Mouse (Mus musculus) regulatory T cell (primary cell): Measurements from ENCODE around the gene Gadd45b.

ENCODE experiments used
- in situ Hi-C: fragments of 300-600 bp; cut with MboI, MseI; formaldehyde crosslinking; loops from one replicate; pipeline ENCODE4 v1.15.1; 2025; ENCODE audit warnings: high pct_unique_total_duplicates

Gadd45b gene

GRCm38 (mm10) chr10:80909375-80910162, 20.3 kb upstream of the Gadd45b start:
- in situ Hi-C loops = no loop called here

DNA sequence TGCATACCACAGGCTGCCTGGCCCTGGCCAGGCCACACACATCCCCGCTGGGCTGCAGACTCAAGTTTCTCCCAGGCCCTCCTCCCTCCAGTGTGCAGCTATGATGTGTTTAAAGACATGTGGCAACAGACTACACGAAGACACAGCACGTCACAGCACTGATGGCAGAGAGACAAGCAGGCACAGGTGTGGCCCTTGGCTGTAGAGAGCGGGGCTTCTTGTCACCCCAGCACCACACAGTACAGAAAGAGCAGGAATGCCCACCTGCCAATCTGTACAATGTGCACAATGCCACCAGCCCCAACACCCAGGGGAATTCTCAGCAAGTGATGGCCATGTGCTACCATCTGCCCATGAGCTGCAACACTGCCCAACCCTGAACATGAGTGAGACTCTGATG, 18.5 kb upstream of the Gadd45b start:
- in situ Hi-C loops = no loop called here

- in situ Hi-C loops = no loop called here
These were observed 18.0 kb upstream of the Gadd45b start for GRCm38 (mm10) chr10:80911891-80912290.

DNA sequence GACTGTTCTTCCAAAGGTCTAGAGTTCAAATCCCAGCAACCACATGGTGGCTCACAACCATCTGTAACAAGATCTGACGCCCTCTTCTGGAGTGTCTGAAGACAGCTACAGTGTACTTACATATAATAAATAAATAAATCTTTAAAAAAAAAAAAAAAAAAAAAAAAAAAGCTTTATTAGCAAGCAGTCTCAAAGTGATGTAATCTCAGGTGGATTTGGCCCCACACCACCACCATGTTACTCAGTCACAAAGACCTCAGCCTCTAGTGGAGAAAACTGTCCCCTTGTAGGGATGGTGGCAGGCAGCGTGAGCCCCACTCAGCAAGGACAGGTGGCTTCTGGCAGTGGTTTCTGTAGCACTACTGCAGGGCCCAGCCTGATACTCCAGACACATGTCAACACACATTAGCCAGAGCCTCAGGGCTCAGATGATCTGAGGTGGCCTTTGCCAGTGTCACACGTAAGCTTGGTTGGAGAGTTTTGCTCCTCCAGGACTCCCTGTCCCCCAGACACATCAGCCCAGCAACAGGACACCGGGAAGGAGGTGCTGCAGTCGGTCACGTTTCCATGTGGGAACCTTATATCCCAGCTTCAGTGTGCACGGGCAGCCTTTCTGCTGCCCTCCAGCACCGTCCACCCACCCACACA, 16.4 kb upstream of the Gadd45b start:
- in situ Hi-C loops = no loop called here

GRCm38 (mm10) chr10:80914253-80914656, 15.6 kb upstream of the Gadd45b start:
- in situ Hi-C loops = no loop called here

DNA sequence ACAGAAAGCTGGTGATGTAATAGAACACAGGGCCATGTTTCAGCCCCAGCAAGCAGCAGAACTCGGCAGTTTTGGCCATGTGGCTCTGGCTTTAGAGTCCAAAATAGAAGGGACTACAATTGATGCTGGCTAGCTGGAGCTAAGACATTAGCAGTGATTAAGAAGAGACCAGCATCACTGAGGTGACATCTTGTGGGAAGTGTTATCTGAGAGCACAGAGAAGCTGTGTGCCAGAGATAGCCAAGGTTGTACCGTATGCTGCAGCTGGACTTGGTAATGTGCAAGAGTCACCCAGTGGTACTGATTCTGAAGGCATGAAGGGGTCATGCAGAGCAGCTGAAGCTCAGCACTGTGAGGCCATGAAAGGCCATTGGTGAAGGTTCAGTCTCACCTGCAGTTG, 14.6 kb upstream of the Gadd45b start:
- in situ Hi-C loops = no loop called here

DNA sequence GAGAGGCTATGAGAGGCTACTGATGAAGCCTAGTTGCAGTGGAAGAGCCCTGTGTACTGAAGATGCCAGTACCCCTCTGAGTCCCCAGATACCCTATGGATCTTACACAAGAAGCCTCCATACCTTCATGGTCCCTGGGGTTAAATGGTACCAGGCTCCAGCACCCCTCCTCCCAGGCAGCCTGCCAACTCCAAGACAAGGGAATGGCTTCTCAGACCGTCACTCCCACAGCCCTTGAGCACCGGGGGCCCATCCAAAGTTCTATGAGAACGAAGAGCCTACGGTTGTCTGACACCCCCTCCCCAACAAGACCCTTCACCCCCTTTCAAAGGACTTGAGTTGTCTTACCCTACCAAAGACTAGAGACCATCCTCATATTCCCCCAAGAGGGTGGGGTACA, 14.1 kb upstream of the Gadd45b start:
- in situ Hi-C loops = no loop called here

DNA sequence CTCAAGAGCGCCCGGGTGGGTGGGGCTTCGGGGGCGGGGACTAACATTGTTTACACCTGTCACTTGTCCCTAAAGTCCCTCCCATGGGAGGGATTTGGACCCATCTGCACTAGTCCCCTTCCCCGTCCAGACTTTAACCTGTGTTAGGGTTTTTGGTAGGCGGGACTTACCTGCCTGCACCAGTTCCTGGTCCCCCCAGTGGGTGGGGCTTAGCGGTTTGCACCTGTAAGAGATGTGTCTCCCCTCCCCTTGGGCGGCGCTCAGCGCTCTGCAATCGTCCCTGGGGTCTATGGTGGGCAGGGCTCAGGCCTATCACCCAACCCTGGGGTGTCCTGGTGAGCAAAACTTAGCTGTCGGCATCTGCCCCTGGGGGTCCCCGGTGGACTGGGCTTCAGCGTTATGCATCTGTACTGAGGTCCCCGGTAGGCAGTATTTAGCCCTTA, 12.5 kb upstream of the Gadd45b start:
- in situ Hi-C loops = no loop called here

DNA sequence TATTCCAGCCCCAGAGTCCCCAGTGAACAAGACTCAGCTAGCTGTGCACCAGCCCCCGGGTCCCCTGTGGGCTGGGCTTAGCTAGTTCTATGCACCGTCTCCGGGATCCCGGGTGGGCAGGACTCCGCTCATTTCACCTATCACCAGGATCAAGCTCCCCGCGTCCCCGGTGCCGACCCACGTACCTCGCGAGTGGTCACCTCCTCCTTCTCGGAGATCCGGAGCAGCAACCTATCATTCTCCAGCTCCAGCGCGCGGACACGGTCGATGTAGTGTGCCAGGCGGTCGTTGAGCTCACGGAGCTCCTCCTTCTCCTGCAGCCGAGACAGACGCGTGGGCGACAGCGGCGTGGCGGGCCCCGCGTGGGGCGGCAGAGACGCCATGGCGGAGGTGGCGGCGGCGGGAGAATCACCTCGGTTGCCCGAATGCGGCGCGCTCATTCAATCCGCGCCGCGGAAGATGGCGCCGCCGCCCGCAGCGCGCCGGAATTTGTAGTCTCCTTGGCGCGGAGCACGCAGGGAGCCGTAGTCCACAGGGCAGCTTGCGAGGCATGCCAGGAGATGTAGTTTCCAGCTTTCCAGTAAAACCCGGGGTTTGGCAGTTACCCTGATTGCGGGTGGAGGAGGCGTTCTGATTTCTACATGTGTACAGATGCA, 12.0 kb upstream of the Gadd45b start, which contains the start of gene Lmnb2:
TSS of gene Lmnb2 (minus strand) at position 467 of the 656 bp plus-strand sequence.
- in situ Hi-C loops = no loop called here

DNA sequence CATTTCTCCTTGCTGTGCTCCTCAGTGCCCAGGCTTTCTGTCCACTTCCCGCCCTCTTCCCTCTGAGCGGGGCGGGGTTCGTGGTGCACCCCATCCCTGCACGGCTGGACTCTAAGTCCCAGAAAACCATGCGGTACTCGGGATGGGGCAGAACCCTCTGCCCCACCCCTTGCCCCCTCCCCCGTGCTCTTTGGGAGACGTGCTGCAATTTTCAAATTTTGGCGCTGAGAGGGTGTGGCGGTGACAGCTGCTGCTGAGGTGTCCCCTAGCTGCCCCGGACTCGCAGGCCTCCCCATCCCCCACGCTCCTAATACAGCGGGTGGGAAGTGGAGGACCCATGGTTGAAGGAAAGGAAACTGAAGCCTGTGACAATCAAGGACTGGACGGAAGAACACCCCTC, 8.0 kb upstream of the Gadd45b start:
- in situ Hi-C loops = no loop called here

GRCm38 (mm10) chr10:80925472-80925871, 4.4 kb upstream of the Gadd45b start:
- in situ Hi-C loops = loop anchor here (5.0 kb wide), 1 partner anchor 62 kb away; no protein-coding TSS in a partner anchor

DNA sequence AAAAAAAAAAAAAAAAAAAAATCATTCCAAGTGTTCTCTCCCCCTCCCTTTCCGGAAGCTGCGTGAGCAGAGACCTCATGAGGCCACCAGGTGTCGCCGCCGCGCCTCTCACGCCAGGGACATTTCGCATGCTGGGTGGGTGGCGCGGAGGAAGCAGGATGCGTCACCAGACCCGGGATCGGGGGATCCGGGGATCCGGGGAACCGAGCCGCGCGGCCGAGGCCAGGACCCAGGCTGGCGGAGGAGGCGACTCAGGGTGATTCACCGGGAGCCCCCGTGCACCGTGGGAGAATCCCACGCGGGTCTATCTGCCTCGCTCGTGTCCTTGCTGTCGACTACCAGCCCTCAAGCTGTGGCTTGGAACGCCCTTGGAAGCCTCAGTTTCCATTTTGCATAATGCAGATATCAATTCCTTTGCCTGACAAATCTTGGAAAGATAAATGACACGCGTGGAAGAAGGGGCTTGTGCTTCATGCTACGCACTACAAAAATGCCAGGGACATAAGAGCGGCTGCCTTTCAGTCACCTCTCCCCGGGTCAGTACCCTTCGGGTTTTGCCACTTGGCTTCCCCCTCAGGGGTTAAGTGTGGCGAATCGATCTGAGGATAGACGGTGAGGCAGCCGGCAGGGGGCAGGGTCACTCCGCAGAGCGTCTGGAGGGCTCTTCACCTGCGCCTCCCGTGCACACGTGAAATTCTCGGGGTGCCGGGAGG, 1.1 kb upstream of the Gadd45b start:
- in situ Hi-C loops = loop anchor here (5.0 kb wide), 1 partner anchor 59 kb away; no protein-coding TSS in a partner anchor

DNA sequence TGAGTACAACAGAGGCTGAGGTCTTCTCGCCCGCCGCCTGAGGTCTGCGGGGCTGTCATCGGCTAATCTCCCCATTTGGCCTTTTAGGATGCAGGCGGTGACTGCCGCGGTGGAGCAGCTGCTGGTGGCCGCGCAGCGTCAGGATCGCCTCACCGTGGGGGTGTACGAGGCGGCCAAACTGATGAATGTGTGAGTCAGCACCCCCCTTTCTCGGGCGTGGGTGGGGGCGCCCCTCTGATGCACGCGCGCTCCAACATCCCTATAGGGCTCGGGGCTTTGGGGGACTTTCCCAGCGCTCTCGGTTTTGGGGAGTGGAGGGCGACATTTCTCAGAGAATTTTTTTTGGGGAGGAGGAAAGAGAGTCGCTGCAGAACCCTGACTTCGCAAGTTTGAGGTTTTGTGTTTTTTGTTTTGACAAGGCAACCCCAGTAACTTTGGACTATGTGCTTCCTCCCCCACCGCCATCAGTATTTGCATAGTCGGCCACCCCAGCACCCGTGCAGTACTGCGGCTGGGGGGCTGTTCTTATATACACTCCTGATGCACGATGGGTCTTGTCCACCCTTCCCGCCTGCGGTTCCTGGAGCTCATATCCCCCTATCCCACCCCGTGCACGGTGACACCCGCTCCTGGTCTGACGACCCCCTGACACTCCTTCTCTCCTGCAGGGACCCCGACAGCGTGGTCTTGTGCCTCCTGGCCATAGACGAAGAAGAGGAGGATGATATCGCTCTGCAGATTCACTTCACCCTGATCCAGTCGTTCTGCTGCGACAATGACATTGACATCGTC, 684 bp downstream of the Gadd45b start:
- in situ Hi-C loops = no loop called here

- in situ Hi-C loops = no loop called here
These were observed 1.3 kb downstream of the Gadd45b start for GRCm38 (mm10) chr10:80931153-80931671.

- in situ Hi-C loops = no loop called here
These were observed 1.8 kb downstream of the Gadd45b start for GRCm38 (mm10) chr10:80931695-80932094.

DNA sequence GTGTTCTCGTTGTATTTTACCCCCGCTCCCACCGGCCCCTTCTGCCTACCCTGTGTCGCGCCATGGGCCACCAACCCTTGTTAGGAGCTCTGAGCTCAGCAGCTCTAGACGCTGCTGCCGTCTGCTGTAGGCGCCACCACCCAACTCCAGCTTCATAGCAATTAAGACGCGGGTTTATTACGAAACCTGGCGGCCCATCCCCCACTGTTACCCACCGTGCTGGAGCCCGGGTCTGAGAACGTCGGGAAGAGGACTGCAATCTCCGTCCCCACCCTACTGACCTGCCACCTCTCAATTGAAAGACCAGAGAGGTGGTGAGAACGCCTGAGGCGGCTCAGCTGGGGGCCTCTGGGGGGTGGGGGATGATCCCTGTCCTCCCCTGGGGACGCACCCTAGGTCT, 2.3 kb downstream of the Gadd45b start:
- in situ Hi-C loops = no loop called here

DNA sequence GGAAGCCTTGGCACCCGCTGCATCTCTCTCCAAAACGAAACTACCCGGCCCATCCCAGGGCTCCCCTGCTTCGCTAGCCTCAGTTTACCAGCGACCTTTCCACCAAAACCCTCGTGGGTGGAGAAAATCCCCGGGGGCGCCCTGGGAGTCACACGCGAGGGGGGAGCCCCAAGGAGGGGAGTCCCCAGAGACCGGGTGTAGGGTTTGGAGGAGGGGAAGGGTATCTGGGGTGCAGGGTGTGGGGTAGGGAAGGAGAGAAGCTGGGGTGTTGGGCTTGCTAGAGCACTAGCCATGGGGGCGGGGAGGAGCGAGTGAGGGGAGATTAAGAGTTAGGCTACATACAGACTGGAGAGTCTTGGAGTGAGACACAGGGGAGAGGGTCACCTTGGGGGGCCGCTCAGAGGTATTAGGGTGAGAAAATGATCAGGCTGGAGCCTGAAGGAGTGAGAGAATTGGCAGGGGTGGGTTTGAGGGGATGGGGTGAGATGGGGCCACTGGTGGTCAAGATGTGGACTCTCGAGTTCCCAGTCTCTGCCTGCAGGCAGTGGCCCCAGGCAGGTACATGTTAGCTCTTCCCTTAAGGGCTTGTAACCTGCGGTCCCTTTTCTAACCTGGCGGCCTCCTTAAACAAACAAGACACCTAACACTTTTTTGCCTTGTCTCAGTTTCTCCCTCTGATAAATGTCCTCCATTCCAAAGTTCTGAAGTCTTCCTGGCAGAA, 3.0 kb downstream of the Gadd45b start:
- in situ Hi-C loops = no loop called here

DNA sequence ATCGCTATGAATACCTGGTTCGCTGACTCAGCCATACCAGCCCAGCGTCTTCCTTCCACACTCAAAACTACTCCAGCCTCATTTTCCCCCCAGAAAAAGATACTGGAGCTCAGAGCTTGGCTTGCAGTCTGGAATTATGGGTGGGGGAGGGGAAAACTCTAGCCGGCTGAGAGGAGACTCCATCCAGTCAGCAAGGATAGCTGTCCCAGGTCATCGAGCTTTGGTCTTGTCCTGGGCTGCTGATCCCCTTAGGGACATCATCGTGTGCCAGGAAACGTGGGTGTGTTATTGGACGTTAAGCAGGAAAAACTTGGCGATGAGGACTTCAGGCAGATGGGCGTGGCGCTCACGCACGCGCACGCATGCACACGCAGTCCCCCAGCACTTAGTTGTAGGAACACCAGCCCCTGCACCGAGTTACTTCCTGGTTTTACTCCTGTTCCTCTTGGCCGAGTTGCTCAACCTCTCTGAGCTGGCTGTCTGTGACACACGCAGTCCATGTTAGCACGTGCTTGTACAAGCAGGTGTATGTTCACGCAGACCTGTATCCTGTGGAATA, 3.6 kb downstream of the Gadd45b start:
- in situ Hi-C loops = no loop called here

GRCm38 (mm10) chr10:80934136-80934985, 4.5 kb downstream of the Gadd45b start:
- in situ Hi-C loops = no loop called here
